Mouse (Mus musculus) brain, embryonic 18.5 days (tissue): ENCODE measurements at regions not wholly inside any gene's neighbourhood (a gene's known extent, or its start where the extent isn't known, plus 50 kb on each side); places are given as distances from the start of the nearest gene placed in this dataset.

Source experiments
- DNase-seq: peaks from one replicate; pipeline ENCODE4 v3.0.0-alpha.2; 2012; ENCODE audit warnings: low read depth, low spot score

GRCm38 (mm10) chr9:84408260-84409203, 483.6 kb downstream of the Bckdhb start:
- DNase-seq, result no peak
